Mouse (Mus musculus): ENCODE measurements around the gene Tubd1. TPM values are rescaled to one million over a fixed set of nuclear protein-coding genes. Genes with fewer than 3 reads are reported as not detected.

Tubd1 gene
- total RNA-seq, 2 experiments from 2014 or later: 5.5 to 6.2 TPM

- intact Hi-C loops (cut with DNase I): no loop called here
- DNase-seq: no peak
These were observed 8.7 kb downstream of the Tubd1 start for GRCm38 (mm10) chr11:86553525-86553924.

- intact Hi-C loops (cut with DNase I): no loop called here
- DNase-seq: no peak
These were observed 13.5 kb downstream of the Tubd1 start for GRCm38 (mm10) chr11:86558258-86558657.

GRCm38 (mm10) chr11:86568425-86568824, 23.6 kb downstream of the Tubd1 start:
- DNase-seq: peak in 1 of 2 experiments; percentile 47
- intact Hi-C loops (cut with DNase I): loop anchor here (1.0 to 2.0 kb wide), 2 partner anchors 85 to 442 kb away; no protein-coding TSS in a partner anchor

DNA sequence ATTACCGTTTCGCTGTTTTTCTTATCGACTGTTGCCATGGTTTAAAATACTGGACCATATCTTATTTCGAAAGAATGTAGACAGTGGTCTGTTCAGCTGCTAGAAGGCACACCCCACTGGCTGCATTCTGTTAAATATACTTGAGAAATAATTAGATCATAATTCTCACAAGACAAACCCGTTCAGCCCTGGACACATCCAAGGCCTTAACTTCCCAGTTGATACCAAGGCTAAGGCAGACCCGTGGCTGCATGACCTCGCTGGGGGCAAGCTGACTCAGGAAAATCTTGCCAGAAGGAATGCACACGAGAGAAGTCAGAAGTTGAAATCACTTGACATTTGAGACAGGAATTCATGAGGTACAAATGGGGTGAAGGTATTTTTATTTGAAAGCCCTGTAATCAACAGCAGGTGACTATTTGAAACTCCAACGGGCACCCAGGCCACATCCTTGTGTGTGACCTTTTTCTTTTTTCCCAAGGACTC, 25.5 kb downstream of the Tubd1 start:
- DNase-seq: peak in 1 of 2 experiments; percentile 56
- intact Hi-C loops (cut with DNase I): no loop called here

GRCm38 (mm10) chr11:86571047-86571855, 26.5 kb downstream of the Tubd1 start:
- DNase-seq: peak in 1 of 2 experiments; percentile 38
- intact Hi-C loops (cut with DNase I): no loop called here

DNA sequence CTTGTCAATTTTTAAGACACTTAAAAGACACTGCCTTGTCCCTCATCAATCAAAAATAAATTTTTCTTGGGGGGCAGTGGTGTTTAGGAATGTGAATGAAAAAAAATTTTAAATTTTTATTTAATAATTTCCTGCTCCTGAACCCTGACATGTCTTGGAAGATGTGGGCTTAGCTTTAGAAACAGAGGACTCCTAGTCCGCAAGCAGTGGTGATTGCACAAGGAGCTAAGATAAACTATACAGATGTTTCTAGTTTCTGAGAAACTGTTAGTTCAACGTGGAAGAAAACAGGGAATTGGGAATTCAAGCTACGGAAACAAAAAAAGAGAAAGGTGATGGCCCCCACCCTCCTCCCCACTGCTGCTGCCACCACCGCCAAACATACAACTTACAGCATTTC, 27.1 kb downstream of the Tubd1 start:
- DNase-seq: no peak
- intact Hi-C loops (cut with DNase I): no loop called here

- intact Hi-C loops (cut with DNase I): no loop called here
These were observed 27.8 kb downstream of the Tubd1 start for GRCm38 (mm10) chr11:86572623-86573022.

GRCm38 (mm10) chr11:86573646-86574231, 28.9 kb downstream of the Tubd1 start:
- DNase-seq: no peak
- intact Hi-C loops (cut with DNase I): no loop called here

More at GRCm38 (mm10) chr11:86572623-86573022, 27.8 kb downstream of the Tubd1 start:
- DNase-seq: no peak

- DNase-seq: no peak
- intact Hi-C loops (cut with DNase I): no loop called here
These were observed 29.6 kb downstream of the Tubd1 start for GRCm38 (mm10) chr11:86574408-86574807.

DNA sequence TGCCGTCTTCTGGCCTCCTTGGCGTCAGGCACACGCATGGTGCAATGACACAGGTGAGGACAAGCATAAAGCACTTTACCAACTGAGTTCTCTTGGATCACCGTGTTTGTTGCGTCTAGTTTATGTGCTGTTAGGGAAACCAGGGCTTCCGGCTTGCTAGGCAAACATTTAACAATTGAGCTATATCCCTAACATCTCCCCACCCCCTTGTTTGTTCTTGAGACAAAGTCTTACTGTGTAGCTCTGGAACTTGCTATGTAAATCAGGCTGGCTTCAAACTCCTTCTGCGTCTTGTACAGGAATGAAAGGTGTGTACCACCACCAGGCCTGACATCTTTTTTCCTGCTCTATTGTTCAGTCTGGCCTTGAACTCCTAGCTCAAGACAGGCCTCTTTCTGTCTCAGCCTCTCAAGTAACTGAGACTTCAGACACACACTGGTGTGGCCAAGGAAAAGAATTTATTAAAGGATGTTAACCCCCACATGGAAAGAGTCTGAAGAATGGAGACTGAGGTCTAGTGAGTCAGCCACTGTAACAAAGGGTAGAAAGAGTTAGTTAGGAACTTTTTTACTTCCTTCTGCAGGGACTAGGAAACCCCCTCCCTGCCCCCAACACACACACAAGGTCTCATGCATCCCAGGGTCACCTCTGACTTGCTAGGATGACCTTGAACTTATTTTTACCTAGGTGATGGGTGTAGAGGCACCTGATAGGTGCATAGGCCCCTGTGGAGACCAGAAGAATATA, 31.0 kb downstream of the Tubd1 start:
- intact Hi-C loops (cut with DNase I): no loop called here
- DNase-seq: no peak

- peak; percentile 67 for DNase-seq
- intact Hi-C loops (cut with DNase I): no loop called here
These were observed 32.4 kb downstream of the Tubd1 start for GRCm38 (mm10) chr11:86577231-86577630.

GRCm38 (mm10) chr11:86578106-86578808, 33.5 kb downstream of the Tubd1 start:
- no peak for DNase-seq
- intact Hi-C loops (cut with DNase I): no loop called here

- peak; percentile 72 for DNase-seq
- intact Hi-C loops (cut with DNase I): no loop called here
These were observed 34.3 kb downstream of the Tubd1 start for GRCm38 (mm10) chr11:86578809-86579730.

DNA sequence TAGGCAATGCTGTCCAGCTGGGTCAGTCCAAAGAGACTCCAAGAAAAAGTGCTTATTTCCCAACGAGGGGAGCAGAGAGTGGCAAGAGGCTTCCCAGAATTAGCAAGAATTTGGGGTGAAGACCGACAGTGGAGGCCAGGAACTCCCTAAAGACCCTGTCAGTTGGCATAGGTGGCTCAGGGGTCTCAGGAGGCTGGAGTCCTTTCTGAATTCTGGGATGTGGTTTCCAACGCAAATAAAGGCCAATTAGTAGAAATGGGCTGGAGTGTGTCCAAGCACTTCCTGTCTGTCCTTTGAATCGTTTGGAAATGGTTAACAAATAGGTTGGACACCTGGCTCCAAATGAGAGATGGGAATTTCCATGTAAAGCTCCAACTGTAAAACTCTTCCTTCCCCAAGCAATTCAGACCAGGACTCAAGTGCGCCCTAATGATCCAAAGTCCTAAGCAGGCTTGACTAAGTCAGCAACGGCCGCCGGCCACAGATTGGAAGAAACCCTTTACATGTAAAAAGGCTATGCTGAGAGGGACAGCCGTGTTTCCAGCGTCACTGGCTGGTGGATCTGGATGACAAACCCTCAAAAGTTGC, 35.0 kb downstream of the Tubd1 start:
- no peak for DNase-seq
- intact Hi-C loops (cut with DNase I): no loop called here

DNA sequence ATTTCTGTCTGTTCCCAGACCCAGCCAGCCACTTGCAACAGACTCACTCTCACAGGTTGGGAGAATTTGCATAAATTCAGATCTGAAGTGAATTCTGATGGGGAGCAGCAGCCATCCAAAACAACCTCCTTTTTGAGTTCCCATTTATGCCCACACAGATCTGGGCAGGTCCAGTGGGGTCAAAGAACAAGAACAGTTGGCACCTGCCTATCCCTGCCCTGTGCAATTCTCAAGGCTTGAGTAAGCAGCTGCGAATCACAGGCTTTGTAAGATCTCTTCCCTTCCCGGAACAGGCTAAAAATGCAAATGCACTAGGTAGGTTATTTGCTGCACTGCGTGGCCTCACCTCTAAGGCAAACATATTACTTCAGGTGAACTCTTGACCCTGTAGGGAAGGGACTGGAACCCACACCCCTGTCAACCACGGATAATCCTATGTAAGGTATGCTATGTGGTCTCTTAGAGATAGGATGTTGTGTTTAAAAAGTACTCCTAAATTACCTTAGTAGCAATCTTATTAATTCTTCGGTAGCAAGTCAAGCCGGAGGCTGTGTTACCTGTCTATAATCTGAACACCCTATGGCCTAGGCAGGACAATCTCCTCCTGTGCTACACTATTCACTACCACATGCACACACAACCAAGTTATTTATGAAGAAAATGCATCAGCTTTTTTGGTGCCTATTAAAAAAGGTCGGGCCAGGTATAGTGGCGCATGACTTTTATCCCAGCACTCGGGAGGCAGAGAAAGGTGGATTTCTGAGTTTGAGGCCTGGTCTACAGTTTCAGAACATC, 35.7 kb downstream of the Tubd1 start:
- DNase-seq: no peak
- intact Hi-C loops (cut with DNase I): no loop called here

DNA sequence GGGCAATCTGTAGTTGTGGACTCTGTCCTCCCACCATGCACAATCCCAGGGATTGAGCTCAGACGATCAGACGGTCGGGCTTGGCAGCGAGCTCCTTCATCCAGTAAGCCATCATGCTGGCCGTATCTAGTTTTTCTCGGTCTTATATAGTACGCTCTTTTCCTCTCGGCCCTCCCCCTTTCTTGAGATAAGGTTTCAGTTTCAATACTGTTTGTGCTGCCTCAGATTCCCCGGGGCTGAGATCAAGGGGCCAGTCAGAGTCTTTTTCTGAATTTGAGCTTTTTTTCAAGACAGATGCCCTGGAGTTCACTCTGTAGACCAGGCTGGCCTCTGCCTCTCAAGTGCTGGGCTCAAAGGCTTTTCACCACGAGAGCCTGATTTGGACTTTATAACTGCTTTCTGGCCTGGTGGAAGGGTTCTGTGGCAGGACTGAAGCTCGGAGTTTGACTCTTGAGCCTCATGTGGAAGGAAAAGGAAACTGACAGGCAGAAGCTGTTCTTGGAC, 36.5 kb downstream of the Tubd1 start:
- intact Hi-C loops (cut with DNase I): no loop called here

GRCm38 (mm10) chr11:86581943-86582542, 37.3 kb downstream of the Tubd1 start:
- intact Hi-C loops (cut with DNase I): no loop called here
- no peak for DNase-seq

More for the DNA sequence above, 36.5 kb downstream of the Tubd1 start:
- peak; percentile 63 to 67 for DNase-seq
